Mouse (Mus musculus) gastrocnemius, postnatal 10 days (tissue): Measurements from ENCODE around the gene Slc26a5. TPM values are rescaled to one million over a fixed set of nuclear protein-coding genes. Genes with fewer than 3 reads are reported as not detected.

Source experiments
- DNase-seq: peaks from one replicate; pipeline ENCODE4 v3.0.0; 2021; ENCODE audit warnings: mixed read lengths
- total RNA-seq, 2 experiments: library from RNA; stranded (reverse); gene quantifications; 2 replicates each; pipeline ENCODE4 v1.2.3; 2021

Slc26a5 gene
- total RNA-seq, 2 experiments from 2014 or later, result not detected

GRCm38 (mm10) chr5:21810924-21811323 lies 54.5 kb downstream of the Slc26a5 start:
- no peak for DNase-seq

GRCm38 (mm10) chr5:21804837-21805236 lies 60.6 kb downstream of the Slc26a5 start:
- no peak for DNase-seq

- no peak for DNase-seq
These were observed 61.7 kb downstream of the Slc26a5 start for GRCm38 (mm10) chr5:21803691-21804188.

DNA sequence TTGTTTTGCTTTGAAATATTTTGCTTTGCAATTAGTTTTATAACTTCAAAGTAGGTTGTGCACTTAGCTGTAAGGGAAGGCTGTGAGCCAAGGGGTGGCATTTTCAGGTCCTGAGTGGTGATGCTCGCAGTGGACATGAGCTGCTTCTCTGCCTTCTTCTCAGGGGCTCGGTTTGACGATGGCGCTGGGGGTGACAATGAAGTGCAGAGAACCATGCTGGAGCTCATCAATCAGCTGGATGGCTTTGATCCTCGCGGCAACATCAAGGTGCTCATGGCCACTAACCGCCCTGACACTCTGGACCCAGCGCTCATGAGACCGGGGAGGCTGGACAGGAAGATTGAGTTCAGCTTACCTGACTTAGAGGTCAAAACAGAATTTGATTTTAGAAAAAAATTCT lies 62.5 kb downstream of the Slc26a5 start:
- DNase-seq, result no peak

DNA sequence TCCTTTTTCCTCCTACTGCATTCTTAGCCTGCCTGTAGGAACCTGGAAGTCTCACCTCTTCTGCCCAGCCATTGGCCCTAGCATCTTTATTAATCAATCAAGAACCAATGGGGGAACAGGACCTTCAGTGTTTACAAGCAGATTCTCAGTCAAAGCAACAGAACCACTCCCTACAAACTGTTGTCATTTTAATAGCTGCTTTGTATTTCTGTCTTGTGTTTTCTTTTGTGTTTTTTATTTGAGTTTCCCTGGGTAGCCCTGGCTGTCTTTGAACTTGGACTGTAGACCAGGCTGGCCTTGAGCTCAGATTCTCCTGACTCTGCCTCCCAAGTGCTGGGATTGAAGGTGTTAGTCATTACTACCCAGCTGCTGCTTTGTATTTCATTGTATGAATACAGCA lies 73.2 kb downstream of the Slc26a5 start:
- DNase-seq, result no peak

GRCm38 (mm10) chr5:21789061-21789460 lies 76.3 kb downstream of the Slc26a5 start:
- DNase-seq, result no peak

DNA sequence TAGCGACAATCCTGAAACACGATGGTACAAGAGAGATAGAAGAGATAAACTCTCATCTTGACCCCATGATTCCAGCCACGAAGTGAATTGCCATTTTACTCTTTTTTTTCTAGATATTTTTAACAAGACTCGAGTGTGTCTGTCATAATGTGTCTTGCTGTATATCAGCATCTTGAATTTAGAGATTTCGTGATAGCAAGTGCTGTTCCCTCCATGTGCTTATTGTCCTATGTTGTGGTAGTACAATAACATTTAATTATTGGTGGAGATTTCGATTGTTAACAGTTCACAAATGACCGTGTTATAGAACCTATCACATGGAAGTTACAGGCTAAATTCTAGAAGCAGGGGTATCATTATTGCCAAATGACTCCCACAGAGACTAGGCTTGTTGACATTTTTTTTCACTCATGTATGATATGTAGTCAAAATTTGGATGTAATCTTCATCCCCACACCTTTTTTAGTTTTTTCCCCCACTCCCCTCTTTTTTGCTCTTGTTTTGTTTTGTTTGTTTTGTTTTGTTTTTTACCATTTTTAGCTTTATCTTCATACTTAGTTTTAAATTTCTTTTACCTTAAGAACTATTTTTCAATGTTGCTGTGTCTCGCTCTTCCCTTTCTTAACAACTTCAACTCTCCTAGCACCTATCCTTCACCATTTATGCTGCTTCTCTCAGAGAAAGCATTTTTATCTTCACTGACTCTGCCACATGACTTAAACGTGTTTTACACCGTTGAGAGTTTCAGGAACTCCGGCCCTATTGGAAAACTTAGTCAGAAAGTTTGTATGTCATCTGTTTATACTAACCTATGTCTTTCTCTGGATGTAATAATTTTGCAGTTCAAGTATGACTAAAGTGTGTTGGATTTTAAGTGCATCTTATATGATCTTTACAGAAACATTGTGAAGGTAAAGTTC lies 78.0 kb downstream of the Slc26a5 start:
- no peak for DNase-seq

DNA sequence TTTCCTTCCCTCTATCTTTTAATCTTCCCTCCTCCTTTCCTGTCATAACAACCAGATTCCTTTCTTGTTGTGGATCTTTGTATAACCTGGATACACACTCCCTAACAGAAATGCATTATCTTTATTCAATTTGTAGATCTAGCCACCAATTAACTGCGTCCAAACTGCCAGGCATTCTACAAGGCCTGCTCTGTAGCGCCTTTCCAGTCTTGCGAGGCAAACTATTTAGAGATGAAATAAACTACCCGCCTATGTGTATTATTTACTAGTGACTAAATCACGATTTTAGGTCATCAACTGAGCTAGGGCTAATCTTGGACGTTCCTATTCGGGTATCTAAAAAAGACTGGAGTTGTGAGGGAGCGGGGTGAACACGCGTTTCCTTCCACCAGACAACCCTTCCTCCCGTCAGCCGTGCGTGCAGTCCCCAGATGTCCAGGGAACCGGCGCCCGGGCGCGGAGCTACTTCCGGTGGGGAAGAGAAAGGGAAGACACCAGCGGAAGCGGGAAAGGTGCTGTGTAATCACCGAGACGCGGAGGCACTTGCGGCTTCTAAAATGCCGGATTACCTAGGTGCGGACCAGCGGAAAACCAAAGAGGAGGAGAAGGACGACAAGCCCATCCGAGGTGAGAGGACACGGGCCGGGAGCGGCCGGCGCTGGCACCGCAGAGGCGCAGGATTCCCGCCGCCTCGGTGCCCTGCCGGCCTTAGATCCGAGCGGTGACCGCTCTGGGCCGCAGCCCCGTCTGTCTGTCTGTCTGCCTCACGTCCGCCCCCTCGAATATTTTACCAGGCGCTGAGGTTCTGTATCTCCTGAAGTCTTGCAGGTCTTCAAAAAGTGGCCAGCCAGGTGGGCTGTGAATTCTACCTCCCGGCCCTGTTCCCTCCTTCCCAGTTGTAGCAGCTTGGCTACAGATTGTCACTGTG lies 78.9 kb downstream of the Slc26a5 start:
- DNase-seq, result peak; percentile 90

DNA sequence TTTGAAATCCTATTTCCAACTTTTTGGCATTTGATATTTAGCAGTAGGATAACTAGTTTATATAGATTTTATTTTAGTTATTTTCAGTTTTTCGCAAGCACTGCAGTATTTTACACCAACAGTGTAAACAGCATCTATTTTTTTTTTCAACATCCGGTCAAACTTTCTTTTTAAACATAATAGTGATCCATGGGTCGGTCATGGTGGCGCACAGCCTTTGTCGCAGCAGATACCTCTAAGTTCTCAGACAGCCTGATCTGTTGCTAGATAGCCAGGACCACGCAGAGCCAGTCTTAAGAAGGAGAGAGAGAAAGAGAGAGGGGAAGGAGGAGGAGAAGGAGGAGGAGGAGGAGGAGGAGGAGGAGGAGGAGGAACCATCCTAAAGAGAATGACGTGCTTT lies 79.6 kb downstream of the Slc26a5 start:
- no peak for DNase-seq

GRCm38 (mm10) chr5:21785053-21785452 lies 80.4 kb downstream of the Slc26a5 start, which contains the start of the genes Dnajc2 and Psmc2:
TSS of gene Dnajc2 (minus strand) at chr5:21785251.
TSS of gene Psmc2 (plus strand) at chr5:21785283.
- DNase-seq, result peak; percentile 90

DNA sequence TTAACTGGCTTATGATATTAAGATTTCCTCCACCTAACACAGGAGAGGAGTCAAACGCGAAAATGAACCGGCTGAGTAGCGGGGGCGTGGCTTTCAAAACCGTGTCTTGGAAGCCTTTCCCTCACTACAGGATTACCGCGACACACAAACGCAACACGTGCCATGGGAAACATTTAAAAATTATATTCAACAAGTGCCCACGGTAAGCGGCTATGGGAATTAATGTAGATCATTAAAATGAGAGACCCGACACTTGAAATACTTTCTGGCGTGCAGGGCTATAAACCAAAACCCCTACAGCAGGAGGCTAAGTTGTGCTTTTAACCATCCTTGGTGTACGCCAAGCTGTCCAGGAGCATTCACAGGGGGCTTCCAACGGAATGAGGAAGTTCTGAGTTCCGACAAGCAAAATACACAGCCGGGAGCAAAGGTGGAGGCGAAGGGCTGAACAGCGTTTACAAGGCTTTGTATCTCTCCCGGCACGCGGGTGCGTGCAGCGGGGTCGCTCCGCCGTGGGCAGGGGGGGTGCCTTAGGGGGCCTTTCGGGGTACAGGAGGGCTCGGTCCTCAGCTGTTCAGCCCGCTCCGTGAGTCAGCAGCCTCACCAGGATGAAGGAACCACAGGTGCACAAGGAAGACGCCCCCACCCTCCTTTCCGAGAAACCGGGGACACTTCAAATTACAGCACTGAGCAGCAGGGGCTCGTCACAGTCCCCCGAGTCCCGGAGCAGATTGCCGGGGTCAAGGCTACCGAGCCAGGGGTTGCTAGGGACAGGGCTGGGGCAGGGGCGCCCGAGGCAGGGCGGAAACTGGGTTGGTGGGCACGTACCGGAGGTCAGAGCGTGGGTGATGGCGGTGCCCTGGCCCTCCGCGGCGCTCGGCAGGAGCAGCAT lies 81.0 kb downstream of the Slc26a5 start:
- no peak for DNase-seq

DNA sequence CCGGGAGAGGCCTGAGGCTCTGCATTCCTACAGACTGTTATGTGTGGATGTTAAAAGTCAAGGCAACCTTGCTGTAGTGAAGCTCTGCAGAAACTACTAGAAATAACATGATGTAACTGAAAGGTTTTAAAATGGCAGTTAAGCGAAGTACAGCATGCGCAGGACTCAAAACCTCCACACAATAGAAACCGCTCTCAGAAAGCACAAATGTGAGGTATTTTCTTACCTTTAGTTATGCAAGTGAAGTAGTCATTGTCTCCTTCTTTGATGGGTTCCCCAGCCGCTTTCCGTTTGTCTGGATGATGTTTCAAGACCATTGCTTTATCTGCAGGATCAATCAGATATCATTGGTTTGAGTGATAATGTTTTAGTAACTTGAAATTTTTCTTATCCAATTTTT lies 88.9 kb downstream of the Slc26a5 start:
- DNase-seq, result no peak

GRCm38 (mm10) chr5:21769841-21770240 lies 95.6 kb downstream of the Slc26a5 start:
- no peak for DNase-seq

DNA sequence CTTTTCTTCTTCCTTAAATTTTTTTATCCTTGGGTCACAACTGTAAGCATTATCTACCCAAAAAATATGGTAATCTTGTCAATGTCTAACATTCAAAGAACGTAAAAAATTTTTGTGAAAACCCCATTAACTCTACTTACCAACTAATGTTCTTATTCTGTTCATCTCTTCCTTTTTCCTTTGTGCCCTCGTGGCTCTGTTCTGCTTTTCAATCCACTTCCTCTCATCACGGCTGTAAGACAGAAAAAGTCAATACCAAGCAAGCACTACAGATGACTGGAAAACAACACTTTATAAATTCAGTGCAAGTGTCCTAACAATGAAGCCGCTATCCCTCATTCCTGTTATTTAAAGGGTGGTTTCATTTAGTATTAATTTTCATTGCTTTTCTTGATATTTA lies 96.9 kb downstream of the Slc26a5 start:
- no peak for DNase-seq

Other genes starting within 250 kb of the Slc26a5 start
- gene Fbxl13, start 220.0 kb downstream of the Slc26a5 start, total RNA-seq, result under 1 TPM; 0.19 to 0.36 TPM
- 10 to 100 TPM in 1 of 2 experiments, 1 to 10 TPM in 1; 7.1 to 10.8 TPM for gene Armc10, start 219.8 kb downstream of the Slc26a5 start, total RNA-seq
- 1 to 10 TPM; 6.3 to 6.5 TPM for gene Napepld, start 164.2 kb downstream of the Slc26a5 start, total RNA-seq
- 100 to 1,000 TPM; 131 to 143 TPM for gene Pmpcb, start 128.5 kb downstream of the Slc26a5 start, total RNA-seq
- gene Dnajc2, start 80.4 kb downstream of the Slc26a5 start, total RNA-seq, result 10 to 100 TPM; 16.1 to 17.5 TPM
- 100 to 1,000 TPM; 112 to 114 TPM for gene Psmc2, start 80.3 kb downstream of the Slc26a5 start, total RNA-seq